Mouse (Mus musculus): ENCODE results near the gene Neurog2. TPM values are rescaled to one million over a fixed set of nuclear protein-coding genes. Genes with fewer than 3 reads are reported as not detected.

The Neurog2 gene
- polyA plus RNA-seq, 1 experiment from 2014 or later, result not detected

DNA sequence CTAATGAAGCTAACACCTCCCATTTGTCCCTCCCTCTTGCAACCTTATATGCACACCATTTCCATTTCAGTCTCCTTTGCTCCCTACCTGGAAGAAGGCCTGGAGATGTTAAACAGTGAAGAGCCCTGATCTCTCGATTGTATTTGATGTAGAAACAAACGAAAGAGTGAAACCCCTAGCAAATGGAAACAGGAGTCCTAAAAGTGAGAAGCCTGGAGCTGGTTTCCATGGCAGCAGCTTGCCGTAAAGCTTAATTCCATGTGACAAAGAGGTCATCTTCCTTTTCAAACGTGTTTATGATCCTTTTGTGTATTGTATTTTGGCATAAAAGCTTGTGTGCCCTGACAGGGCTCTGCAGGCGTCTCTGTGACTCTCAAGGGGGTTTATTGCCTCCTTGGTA is 9.3 kb downstream of the Neurog2 start:
- Histone ChIP-seq H3K9ac (ENCODE audit: low read depth, low read length) (no peak overlapping the region), H3K4me2 (replicated peaks; ENCODE audit: low read depth) (no peak overlapping the region), H3K4me3 (ENCODE audit: low read depth, low read length) (no peak overlapping the region), H3K4me1 (replicated peaks; ENCODE audit: control insufficient read depth, insufficient read depth, low read length) (no peaks in the 10 kb centered on the region), H3K36me3 (ENCODE audit: control insufficient read depth, insufficient read depth) (no peaks in the 10 kb centered on the region), H3K27me3 (replicated peaks; ENCODE audit: control insufficient read depth, insufficient read depth, low read length) (peaks cover 90% of the 10 kb centered on the region), H3K27ac (ENCODE audit: low read depth, low read length) (no peak overlapping the region), H3K9me3 (ENCODE audit: control insufficient read depth) (no peaks in the 10 kb centered on the region)
- no peak for TF ChIP-seq CTCF (IDR thresholded peaks at IDR 0.05; ENCODE audit: low read depth)
- ATAC-seq, result no peak
- WGBS, result 9% methylated on average over 5 of the region's 5 CpGs

DNA sequence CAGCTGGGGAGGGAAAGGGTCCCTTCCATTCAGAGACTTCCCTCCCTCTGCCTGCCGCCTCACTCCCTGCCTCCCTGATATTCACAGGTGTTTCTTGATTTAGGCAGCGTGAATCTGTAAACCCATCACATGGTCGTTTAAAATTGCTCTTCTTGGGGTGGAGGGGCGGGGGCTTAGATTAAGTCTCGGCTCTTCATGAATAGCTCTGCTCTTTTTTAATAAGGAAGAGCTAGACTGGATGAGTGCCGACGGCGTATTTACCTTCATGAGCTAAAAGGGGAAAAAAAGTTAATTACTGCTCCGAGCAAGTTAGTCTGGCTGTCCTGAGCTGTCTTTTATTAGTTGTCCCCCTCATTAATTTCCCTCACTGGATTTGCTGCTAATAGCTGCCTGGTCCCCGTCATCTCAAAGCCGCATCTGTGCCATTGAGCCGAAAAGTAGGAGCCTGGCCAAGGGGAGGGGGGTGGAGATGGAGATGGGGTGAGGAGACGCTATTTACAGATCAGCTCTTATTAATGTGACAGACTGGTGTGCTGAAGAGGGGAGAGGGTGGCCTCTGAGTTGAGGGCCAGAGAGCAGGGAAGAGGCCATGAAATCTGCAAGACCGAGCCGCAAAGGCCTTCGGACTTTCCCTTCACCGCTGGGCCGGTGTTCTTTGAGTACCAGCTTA is 13.4 kb downstream of the Neurog2 start:
- H3K9ac ChIP-seq (ENCODE audit: low read depth, low read length), result no peak overlapping the region
- 47% methylated on average over 18 of the region's 18 CpGs for WGBS
- H3K4me1 ChIP-seq (replicated peaks; ENCODE audit: control insufficient read depth, insufficient read depth, low read length), result no peaks in the 10 kb centered on the region
- no peak overlapping the region for H3K4me2 ChIP-seq (replicated peaks; ENCODE audit: low read depth)
- no peak overlapping the region for H3K27ac ChIP-seq (ENCODE audit: low read depth, low read length)
- H3K36me3 ChIP-seq (ENCODE audit: control insufficient read depth, insufficient read depth), result no peaks in the 10 kb centered on the region
- no peak for ATAC-seq
- no peak overlapping the region for H3K4me3 ChIP-seq (ENCODE audit: low read depth, low read length)
- no peaks in the 10 kb centered on the region for H3K9me3 ChIP-seq (ENCODE audit: control insufficient read depth)
- TF ChIP-seq CTCF (IDR thresholded peaks at IDR 0.05; ENCODE audit: low read depth), result no peak
- H3K27me3 ChIP-seq (replicated peaks; ENCODE audit: control insufficient read depth, insufficient read depth, low read length), result peaks cover 52% of the 10 kb centered on the region

DNA sequence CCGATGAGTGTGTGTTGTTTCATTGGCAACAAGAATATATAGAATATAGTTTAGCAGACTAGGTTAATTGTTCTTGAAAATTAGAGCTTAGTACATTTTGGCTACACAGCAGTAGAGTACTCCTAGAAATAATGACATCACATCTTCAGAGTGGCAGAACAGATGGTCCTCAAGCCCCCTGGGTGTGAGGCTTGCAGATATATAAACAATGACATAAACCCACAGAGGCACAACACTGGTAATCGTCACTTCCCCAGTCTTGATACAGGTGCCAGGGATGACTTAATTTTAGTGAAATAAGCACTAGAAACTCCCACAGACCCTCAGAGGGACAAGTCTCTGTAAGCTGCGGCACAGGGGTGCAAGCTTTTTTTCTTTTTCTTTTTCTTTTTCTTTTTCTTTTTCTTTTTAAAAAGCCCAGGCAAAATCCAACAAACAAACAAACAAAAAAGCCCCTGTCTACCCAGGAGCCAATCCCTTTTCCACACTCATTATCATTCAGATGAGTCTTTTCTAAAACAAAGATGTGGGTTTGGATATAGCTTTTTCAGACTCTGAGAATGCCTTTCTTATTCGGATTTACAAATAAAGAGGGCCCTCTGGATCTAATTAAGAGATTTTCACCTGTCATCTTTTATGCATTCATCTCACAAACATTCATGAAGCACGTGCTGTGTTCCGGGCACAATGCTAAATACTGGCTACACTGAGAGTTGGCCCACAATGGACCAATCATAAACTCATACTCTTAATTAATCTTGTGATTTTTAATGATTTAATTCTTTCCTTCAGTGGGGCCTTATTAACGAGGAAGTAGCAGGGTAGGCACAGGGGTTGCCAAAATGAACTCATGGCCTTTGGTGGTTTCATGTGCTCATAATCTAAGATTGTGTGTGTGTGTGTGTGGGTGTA is 19.1 kb downstream of the Neurog2 start:
- no peak overlapping the region for H3K4me3 ChIP-seq (ENCODE audit: low read depth, low read length)
- H3K27me3 ChIP-seq (replicated peaks; ENCODE audit: control insufficient read depth, insufficient read depth, low read length), result peaks cover 2% of the 10 kb centered on the region; the same call in 1 of the 2 replicates
- no peak for TF ChIP-seq CTCF (IDR thresholded peaks at IDR 0.05; ENCODE audit: low read depth)
- H3K9ac ChIP-seq (ENCODE audit: low read depth, low read length), result no peak overlapping the region
- no peak overlapping the region for H3K4me2 ChIP-seq (replicated peaks; ENCODE audit: low read depth)
- ATAC-seq, result no peak
- no peak overlapping the region for H3K27ac ChIP-seq (ENCODE audit: low read depth, low read length)
- WGBS, result 62% methylated on average over 7 of the region's 7 CpGs
- H3K4me1 ChIP-seq (replicated peaks; ENCODE audit: control insufficient read depth, insufficient read depth, low read length), result no peaks in the 10 kb centered on the region
- H3K36me3 ChIP-seq (ENCODE audit: control insufficient read depth, insufficient read depth), result no peaks in the 10 kb centered on the region
- H3K9me3 ChIP-seq (ENCODE audit: control insufficient read depth), result no peaks in the 10 kb centered on the region

GRCm38 (mm10) chr3:127660712-127661111 is 27.8 kb downstream of the Neurog2 start:
- no peaks in the 10 kb centered on the region for H3K27me3 ChIP-seq (replicated peaks; ENCODE audit: control insufficient read depth, insufficient read depth, low read length)
- WGBS, result 80% methylated on average over 7 of the region's 7 CpGs
- H3K9me3 ChIP-seq (ENCODE audit: control insufficient read depth), result no peaks in the 10 kb centered on the region
- no peak overlapping the region for H3K4me2 ChIP-seq (replicated peaks; ENCODE audit: low read depth)
- H3K9ac ChIP-seq (ENCODE audit: low read depth, low read length), result no peak overlapping the region
- ATAC-seq, result no peak
- H3K36me3 ChIP-seq (ENCODE audit: control insufficient read depth, insufficient read depth), result no peaks in the 10 kb centered on the region
- H3K27ac ChIP-seq (ENCODE audit: low read depth, low read length), result no peak overlapping the region
- TF ChIP-seq CTCF (IDR thresholded peaks at IDR 0.05; ENCODE audit: low read depth), result no peak
- no peak overlapping the region for H3K4me3 ChIP-seq (ENCODE audit: low read depth, low read length)
- no peaks in the 10 kb centered on the region for H3K4me1 ChIP-seq (replicated peaks; ENCODE audit: control insufficient read depth, insufficient read depth, low read length)

DNA sequence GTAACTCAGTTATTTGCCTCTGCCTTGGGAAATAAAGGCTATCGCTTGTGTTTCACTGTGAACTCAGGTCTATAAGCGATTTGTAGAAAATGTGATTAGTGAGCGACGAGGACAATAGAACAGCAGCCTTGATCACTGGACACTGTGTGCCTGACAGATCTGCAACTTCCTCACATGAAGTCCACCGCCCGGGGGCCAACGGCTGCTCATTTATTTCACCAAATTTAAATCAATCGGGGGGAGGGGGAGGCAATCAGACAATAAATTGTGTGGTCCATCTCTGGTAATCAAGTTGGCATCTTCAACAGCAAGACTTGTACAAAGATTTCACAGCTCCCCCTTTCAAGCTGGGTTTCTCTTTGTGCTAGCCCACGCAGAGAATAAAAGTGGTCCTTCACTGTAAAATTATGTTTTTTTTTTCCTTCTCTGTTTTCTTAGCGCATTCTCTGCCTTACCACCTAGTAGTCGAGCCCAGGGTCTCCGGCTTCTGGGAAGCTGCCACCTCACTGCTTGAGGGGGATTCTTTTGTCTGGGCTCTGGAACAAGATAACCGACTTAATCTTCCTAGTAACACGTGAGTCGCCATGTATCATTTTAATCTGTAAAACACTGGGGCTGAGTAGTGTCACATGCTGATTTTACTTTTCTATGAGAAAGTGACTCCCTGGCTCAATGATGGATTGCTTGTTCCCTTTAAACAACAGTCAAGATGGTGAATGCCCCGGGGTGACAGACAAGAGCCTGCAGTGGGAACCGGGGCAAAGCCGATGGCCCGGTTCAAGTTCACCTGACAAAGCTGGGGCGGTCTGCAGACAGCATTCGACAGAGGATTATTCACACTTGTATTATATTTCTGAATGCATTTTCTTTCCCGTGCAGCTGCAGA is 29.0 kb downstream of the Neurog2 start:
- Histone ChIP-seq H3K27me3 (replicated peaks; ENCODE audit: control insufficient read depth, insufficient read depth, low read length) (no peaks in the 10 kb centered on the region), H3K27ac (ENCODE audit: low read depth, low read length) (no peak overlapping the region), H3K4me1 (replicated peaks; ENCODE audit: control insufficient read depth, insufficient read depth, low read length) (no peaks in the 10 kb centered on the region), H3K4me2 (replicated peaks; ENCODE audit: low read depth) (no peak overlapping the region), H3K36me3 (ENCODE audit: control insufficient read depth, insufficient read depth) (no peaks in the 10 kb centered on the region), H3K9me3 (ENCODE audit: control insufficient read depth) (no peaks in the 10 kb centered on the region), H3K9ac (ENCODE audit: low read depth, low read length) (no peak overlapping the region), H3K4me3 (ENCODE audit: low read depth, low read length) (no peak overlapping the region)
- no peak for TF ChIP-seq CTCF (IDR thresholded peaks at IDR 0.05; ENCODE audit: low read depth)
- no peak for ATAC-seq
- WGBS, result 78% methylated on average over 22 of the region's 22 CpGs

- no peaks in the 10 kb centered on the region for H3K27me3 ChIP-seq (replicated peaks; ENCODE audit: control insufficient read depth, insufficient read depth, low read length)
- H3K9me3 ChIP-seq (ENCODE audit: control insufficient read depth), result no peaks in the 10 kb centered on the region
- H3K9ac ChIP-seq (ENCODE audit: low read depth, low read length), result no peak overlapping the region
- WGBS, result 85% methylated on average over 15 of the region's 15 CpGs
- no peak for ATAC-seq
- H3K27ac ChIP-seq (ENCODE audit: low read depth, low read length), result no peak overlapping the region
- H3K36me3 ChIP-seq (ENCODE audit: control insufficient read depth, insufficient read depth), result peaks cover 11% of the 10 kb centered on the region; the same call in 1 of the 2 replicates
- H3K4me2 ChIP-seq (replicated peaks; ENCODE audit: low read depth), result no peak overlapping the region
- H3K4me3 ChIP-seq (ENCODE audit: low read depth, low read length), result no peak overlapping the region
- no peak for TF ChIP-seq CTCF (IDR thresholded peaks at IDR 0.05; ENCODE audit: low read depth)
- no peaks in the 10 kb centered on the region for H3K4me1 ChIP-seq (replicated peaks; ENCODE audit: control insufficient read depth, insufficient read depth, low read length)
These were observed 46.8 kb downstream of the Neurog2 start for GRCm38 (mm10) chr3:127679703-127680102.

Other genes with a start within 250 kb of the Neurog2 start
- gene Ank2, start 133.8 kb upstream of the Neurog2 start, polyA plus RNA-seq (2015; fragmentation: Nextera tagmentation; extraction: Ambion mirVana), result 9.0 and 12.4 TPM in 2 replicates
- 23.6 and 26.2 TPM in 2 replicates for gene Larp7, start 79.8 kb upstream of the Neurog2 start, polyA plus RNA-seq (2015; fragmentation: Nextera tagmentation; extraction: Ambion mirVana)
- 1.1 TPM in 2 replicates for gene Zgrf1, start 79.6 kb upstream of the Neurog2 start, polyA plus RNA-seq (2015; fragmentation: Nextera tagmentation; extraction: Ambion mirVana)
- gene Alpk1, start 147.4 kb downstream of the Neurog2 start, polyA plus RNA-seq (2015; fragmentation: Nextera tagmentation; extraction: Ambion mirVana), result 0.85 and 1.6 TPM in 2 replicates
- 63.0 and 71.8 TPM in 2 replicates for gene Tifa, start 156.7 kb downstream of the Neurog2 start, polyA plus RNA-seq (2015; fragmentation: Nextera tagmentation; extraction: Ambion mirVana)
- gene Ap1ar, start 204.4 kb downstream of the Neurog2 start, polyA plus RNA-seq (2015; fragmentation: Nextera tagmentation; extraction: Ambion mirVana), result 99.6 and 108 TPM in 2 replicates

Data from intestine, postnatal 0 days (tissue).